Mouse (Mus musculus): ENCODE data around the gene Chst11.

Chst11 gene

GRCm38 (mm10) chr10:83032559-83032958 lies 47.3 kb downstream of the Chst11 start:
- no peak for DNase-seq (ENCODE audit: low read depth, low spot score)

GRCm38 (mm10) chr10:83036340-83037045 lies 51.2 kb downstream of the Chst11 start:
- DNase-seq (ENCODE audit: low read depth, low spot score): no peak

GRCm38 (mm10) chr10:83038166-83038565 lies 52.9 kb downstream of the Chst11 start:
- DNase-seq (ENCODE audit: low read depth, low spot score): peak; percentile 78

GRCm38 (mm10) chr10:83039414-83039813 lies 54.1 kb downstream of the Chst11 start:
- no peak for DNase-seq (ENCODE audit: low read depth, low spot score)

GRCm38 (mm10) chr10:83041875-83042274 lies 56.6 kb downstream of the Chst11 start:
- DNase-seq (ENCODE audit: low read depth, low spot score): no peak

GRCm38 (mm10) chr10:83042613-83043477 lies 57.5 kb downstream of the Chst11 start:
- no peak for DNase-seq (ENCODE audit: low read depth, low spot score)

GRCm38 (mm10) chr10:83043478-83044259 lies 58.4 kb downstream of the Chst11 start:
- DNase-seq (ENCODE audit: low read depth, low spot score): no peak

GRCm38 (mm10) chr10:83049174-83049780 lies 64.0 kb downstream of the Chst11 start:
- peak; percentile 80 for DNase-seq (ENCODE audit: low read depth, low spot score)

GRCm38 (mm10) chr10:83053886-83054550 lies 68.7 kb downstream of the Chst11 start:
- DNase-seq (ENCODE audit: low read depth, low spot score): no peak

- DNase-seq (ENCODE audit: low read depth, low spot score): no peak
Observed at GRCm38 (mm10) chr10:83056291-83056690, 71.0 kb downstream of the Chst11 start.

- no peak for DNase-seq (ENCODE audit: low read depth, low spot score)
Observed at GRCm38 (mm10) chr10:83056866-83057265, 71.6 kb downstream of the Chst11 start.

GRCm38 (mm10) chr10:83060066-83060782 lies 74.9 kb downstream of the Chst11 start:
- DNase-seq (ENCODE audit: low read depth, low spot score): peak; percentile 78

- DNase-seq (ENCODE audit: low read depth, low spot score): peak; percentile 62
Observed at GRCm38 (mm10) chr10:83062315-83062714, 77.0 kb downstream of the Chst11 start.

- DNase-seq (ENCODE audit: low read depth, low spot score): no peak
Observed at GRCm38 (mm10) chr10:83064796-83065195, 79.5 kb downstream of the Chst11 start.

- DNase-seq (ENCODE audit: low read depth, low spot score): peak; percentile 28
Observed at GRCm38 (mm10) chr10:83066159-83066558, 80.9 kb downstream of the Chst11 start.

GRCm38 (mm10) chr10:83067305-83067704 lies 82.0 kb downstream of the Chst11 start:
- peak; percentile 59 for DNase-seq (ENCODE audit: low read depth, low spot score)

- no peak for DNase-seq (ENCODE audit: low read depth, low spot score)
Observed at GRCm38 (mm10) chr10:83068466-83068865, 83.2 kb downstream of the Chst11 start.

- DNase-seq (ENCODE audit: low read depth, low spot score): no peak
Observed at GRCm38 (mm10) chr10:83069791-83070190, 84.5 kb downstream of the Chst11 start.

GRCm38 (mm10) chr10:83071785-83072580 lies 86.7 kb downstream of the Chst11 start:
- no peak for DNase-seq (ENCODE audit: low read depth, low spot score)

Measured in telencephalon, adult 2 months (tissue).